Mouse (Mus musculus) CD8-positive naive resting alpha-beta T cell, adult 2 months (primary cell): ENCODE results near the gene Serpine1.

Experiments used
- DNase-seq, 2 experiments: peaks; one replicate each; pipeline ENCODE4 v3.0.0; 2022; ENCODE audit warnings: low read depth in 2 of 2, low spot score in 2 of 2

Serpine1 gene

DNA sequence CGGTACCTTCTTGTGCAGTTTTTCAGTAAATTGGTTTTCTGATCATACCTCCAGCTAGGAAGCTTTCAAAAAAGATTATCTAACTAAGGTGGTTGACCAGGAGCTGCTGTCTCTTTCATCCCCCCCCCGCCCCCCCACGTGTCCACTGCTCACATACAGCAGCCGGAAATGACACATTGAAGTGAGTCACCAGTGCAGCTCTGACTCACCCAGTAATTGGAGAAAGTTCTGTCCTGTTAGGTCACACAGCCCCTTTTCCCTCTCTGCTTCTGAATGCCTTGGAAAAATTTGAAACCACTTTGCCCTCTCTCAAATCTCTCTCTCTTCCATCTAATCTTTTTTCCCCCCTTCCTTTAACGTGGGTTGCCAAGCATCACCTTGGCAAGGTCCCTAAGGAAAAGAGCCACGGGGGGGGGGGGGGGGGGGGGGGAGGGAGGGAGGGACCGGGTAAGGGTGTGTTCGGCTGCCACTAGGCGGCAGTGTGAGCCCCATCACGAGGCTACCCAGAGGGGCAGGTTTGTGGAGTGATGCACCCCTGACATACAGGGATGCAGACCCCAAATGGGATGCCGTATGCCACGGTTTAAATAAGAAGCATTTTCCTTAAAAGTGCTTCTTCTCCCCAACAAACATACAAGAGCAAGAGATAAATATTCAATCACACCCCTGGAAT, 10.1 kb downstream of the Serpine1 start:
- DNase-seq = peak in 1 of 2 experiments; percentile 7

DNA sequence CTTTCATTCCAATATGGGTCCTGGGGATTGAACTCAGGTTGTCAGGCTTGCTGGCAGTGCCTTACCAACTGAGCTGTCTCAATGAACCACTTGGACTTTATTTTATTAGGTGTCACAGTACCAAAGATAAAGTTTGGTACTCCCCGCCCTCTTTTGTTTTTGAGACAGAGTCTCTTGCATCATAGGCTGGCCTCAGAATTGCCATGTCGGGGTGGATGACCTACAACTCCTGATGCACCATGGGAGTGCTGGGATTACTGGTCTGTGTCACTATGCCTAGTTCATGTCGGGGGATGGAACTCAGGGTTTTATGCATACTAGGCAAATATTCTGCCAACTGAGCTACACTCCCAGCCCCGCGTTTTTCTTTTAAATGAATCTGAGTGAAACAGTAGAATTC, 17.2 kb downstream of the Serpine1 start:
- no peak for DNase-seq

- DNase-seq = no peak
Observed at GRCm38 (mm10) chr5:137054299-137054698, 17.8 kb downstream of the Serpine1 start.

- DNase-seq = no peak
Observed at GRCm38 (mm10) chr5:137051914-137052505, 20.1 kb downstream of the Serpine1 start.

DNA sequence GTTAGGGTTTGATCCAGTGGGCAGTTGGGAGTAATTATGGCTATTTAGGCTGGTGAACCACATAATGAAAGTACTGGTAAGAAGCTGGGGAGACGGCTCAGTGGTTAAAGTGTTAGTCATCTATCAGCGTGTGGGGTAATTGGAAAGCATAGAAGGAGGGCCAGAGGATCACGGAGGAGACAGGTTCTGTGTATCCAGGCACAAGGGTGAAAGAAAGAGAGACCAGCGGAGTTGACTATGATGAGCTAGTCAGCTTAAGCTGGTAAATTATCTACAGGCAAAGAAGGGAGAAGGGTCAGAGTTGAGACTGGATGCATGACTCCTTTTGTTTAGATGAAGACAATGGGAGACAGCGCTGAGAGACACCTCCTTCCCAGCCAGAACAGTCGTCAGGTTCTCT, 20.9 kb downstream of the Serpine1 start:
- DNase-seq = no peak

- DNase-seq = no peak
Observed at GRCm38 (mm10) chr5:137046991-137047390, 25.1 kb downstream of the Serpine1 start.

DNA sequence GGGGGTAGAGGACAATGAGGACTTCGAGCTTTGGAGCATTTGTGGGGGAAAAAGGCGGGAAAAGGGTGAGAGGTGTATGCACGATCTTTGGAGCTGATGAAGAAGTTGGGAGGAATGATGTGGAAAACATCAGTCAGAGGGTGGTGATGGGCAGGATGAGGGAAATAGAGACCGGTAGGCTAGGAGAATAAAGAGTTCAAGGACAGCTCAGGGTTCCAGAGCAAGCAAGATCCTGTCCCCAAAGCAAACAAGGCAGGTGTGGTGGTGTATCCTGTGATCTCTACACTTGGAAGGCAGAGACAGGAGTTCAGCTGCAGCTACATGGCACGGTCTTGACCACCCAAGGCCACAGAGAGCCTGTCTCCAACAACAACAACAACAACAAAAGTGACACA, 25.7 kb downstream of the Serpine1 start:
- DNase-seq = no peak

GRCm38 (mm10) chr5:137045402-137046323, 26.4 kb downstream of the Serpine1 start, which contains the start of gene Ap1s1:
Gene Ap1s1 (minus strand): TSS chr5:137046135.
- DNase-seq = peak; percentile 85 to 94

DNA sequence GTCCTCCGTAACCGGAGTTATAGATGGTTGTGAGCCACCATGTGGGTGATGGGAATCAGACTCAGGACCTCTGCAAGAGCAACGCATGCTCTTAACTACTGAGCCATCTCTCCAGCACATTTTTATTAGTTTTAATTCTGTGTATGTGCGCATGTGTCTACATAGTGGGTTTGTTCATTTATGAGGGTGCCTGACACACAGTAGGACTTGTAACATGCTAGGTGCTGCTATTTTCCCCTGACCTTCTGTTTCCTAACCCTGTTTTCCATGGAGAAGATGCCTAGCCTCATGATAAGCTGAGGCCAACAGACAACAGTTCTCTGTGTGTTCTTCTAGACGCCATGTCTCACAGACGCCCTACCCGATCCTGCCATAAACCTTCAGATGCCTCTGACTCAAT, 28.1 kb downstream of the Serpine1 start:
- no peak for DNase-seq

DNA sequence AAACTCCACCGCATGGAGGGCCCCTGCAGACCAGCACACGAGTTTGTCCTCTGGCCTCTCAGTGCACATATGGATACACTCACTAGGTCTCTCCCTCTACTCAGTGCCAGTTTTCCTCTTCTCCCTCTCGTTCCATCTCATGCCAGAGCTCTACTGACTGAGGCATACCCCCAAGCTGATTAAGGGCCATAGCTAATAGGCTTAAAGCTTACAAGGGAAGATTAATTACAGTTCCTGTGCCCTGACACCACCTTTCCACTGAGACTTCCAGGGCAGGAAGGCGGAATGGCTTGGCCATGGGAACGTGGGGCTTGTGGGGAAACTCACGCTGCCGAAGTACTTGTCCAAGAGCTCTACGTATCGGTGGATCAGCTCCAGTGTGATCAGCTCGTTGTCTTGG, 30.6 kb downstream of the Serpine1 start:
- DNase-seq = no peak

- DNase-seq = no peak
Observed at GRCm38 (mm10) chr5:137039453-137039852, 32.6 kb downstream of the Serpine1 start.

GRCm38 (mm10) chr5:137036211-137036610, 35.9 kb downstream of the Serpine1 start:
- no peak for DNase-seq

GRCm38 (mm10) chr5:137032641-137033074, 39.4 kb downstream of the Serpine1 start:
- peak; percentile 32 to 53 for DNase-seq

- DNase-seq = peak in 1 of 2 experiments; percentile 13
Observed at GRCm38 (mm10) chr5:137032033-137032421, 40.0 kb downstream of the Serpine1 start.

DNA sequence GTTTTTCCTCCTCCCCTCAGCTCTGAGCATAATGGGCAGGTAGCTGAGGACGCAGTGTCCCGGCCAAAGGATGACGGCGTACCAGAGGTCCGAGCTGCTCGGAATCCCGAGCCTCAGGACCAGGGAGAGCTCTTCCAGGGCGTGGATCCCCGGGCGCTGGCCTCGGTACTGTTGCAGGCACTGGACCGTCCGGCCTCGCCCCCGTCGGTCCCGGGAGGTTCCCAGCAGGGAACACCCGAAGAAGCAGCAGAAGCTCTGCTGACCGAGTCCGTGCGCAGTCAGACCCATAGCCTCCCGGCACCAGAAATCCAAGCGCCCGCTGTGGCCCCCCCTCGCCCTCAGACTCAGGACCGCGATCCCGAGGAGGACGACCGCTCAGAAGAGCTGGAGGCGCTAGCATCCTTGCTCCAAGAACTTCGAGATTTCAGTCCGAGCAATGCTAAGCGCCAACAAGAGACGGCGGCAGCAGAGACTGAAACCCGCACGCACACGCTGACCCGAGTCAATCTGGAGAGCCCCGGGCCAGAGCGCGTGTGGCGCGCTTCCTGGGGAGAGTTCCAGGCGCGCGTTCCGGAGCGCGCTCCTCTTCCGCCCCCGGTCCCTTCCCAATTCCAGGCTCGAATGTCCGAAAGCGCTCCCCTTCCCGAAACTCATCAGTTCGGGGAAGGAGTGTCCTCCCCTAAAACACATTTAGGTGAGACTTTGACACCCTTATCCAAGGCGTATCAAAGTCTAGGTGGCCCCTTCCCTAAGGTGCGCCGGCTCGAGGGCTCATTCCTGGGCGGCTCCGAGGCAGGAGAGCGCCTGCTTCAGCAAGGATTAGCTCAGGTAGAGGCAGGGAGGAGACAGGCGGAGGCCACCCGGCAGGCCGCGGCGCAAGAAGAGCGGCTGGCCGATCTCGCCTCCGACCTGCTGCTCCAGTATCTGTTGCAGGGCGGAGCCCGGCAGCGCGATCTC, 40.7 kb downstream of the Serpine1 start:
- DNase-seq = no peak

DNA sequence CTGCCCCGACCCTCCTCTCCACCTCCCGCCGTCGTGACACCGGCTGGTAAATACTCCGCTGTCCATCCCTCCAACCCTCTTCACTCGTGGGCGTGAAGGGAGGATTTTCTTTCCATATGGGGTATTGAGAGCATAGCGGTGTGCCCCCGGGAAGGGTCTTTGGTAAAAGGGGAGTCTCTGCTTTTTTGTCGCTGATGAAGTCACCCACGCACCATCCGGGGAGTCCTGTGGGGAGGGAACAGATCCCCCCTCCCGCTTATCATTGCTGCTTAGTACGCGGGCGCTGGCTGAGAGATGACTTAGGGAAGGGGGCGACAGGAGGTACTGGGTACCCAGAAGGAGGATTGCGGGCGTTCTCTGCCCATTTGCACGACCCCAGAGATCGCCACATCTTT, 41.7 kb downstream of the Serpine1 start:
- no peak for DNase-seq

DNA sequence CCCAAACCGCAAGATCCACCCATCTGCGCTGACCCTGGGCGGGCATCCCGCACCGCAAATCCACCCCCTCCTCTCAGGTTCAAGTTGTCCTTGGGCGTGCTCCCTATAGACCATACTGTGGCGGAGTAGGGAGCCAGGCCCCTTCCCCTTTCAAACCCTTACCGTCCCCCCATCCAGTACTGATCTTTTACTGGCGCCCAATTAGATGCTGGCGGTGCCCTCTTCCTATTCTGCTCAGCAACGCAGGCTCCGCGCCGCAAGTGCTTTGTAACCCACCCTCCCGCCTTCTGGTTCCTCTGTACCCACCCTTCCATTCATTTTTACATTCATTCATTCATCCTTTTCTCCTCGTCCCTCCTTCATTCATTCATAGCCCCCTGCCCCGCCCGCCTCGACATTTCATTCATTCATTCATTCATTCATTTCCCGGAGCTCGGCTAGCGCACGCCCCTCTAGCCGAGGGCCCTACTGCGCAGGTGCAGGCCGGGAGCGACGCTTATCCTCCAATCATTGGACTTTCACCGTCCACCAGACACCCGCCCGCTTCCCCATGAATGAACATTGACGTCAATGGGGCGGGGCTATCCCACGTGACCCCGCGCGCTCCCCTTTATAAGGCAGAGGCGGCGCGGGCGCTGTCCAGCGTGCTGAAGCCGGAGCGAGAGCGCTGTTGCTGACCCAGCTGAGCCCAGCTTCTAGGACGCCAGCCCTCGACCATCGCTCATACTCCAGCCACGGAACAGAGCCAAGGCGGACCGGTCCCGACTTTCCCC, 42.2 kb downstream of the Serpine1 start:
- DNase-seq = peak; percentile 84 to 91

DNA sequence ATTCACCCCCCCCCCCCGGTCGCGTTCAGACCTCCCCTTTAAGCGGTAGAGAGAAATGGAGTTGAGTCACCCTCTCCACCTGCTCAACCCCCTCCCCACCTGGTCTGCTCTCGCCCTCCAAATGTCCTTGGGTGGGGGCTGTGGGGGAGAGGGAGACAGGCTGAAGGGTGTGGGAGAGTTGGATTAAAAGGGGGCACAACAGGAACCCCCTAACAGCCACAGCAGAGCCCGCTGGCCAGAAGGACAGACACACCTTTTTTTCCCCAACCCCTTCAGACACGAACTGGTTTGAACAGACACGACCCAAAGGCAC, 42.8 kb downstream of the Serpine1 start:
- no peak for DNase-seq

DNA sequence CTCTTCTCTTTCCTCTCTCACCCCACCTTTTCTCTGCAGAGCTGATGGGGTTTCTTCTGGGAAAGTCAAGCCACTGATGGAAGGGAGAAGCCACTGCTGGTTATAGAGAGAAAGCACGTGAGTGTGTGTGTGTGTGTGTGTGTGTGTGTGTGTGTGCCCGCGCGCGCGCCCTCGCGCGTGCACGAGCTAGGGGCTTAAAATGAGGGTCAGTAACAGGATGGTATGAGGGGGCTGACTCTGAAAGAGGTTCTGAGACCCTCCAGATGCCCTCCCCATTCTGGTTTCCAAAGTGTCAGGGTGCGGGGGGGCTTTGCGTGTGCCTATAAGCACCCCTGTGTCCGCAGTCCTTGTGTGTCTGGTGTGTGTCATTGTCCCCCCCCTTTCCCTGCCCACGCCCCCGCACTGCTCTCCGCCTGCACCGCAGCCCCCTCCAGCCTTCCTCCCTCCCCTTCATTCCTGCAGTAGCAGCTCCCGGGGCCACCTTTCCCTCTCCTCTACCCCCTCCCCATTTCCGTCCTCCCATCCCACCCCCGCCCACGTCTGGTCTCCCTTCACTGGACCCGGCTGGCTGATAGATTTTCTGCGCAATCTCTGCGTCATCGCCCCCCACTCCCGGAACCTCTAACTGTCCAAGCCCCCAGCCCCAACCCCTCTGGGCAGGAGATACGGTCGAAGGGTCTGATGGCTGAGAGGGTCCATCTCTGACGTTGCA, 43.4 kb downstream of the Serpine1 start:
- no peak for DNase-seq
